Mouse (Mus musculus) T-cell, adult 2 months (primary cell): ENCODE data around the gene Srrm3.

Experiments used
- DNase-seq: peaks from one replicate; pipeline ENCODE4 v3.0.0; 2022; ENCODE audit warnings: low spot score

Gene Srrm3

DNA sequence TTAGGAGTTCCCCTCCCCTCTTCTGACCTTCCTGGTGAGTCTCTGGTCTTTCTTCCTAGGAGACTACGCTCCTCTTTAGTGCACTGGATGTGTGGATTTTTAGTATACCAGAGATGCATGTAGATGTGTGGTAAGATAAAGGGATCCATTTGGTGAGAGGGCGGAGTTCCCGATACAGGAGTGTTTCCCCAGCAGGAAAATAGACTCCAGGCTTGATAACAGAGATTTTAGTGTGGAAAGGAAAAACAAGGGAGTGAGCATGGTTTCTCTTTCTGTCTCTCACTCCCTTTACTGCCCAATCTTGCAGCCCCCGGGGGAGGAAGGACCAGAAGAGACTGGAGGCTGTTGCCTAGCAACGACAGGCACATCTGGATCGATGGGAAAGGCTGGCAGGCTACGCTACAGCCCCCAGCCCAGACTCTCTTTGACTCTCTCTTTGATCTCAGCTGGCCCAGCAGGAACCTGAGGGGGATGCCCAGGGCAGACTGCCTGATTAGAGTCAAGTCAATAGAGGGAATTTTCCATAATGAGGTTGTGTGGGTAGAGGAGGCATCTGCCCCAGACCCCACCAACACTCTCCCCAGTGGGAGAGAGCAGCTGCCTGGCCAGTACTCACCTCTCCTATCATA, 15.7 kb downstream of the Srrm3 start:
- no peak for DNase-seq

GRCm38 (mm10) chr5:135824517-135824916, 17.8 kb downstream of the Srrm3 start:
- no peak for DNase-seq

GRCm38 (mm10) chr5:135826225-135826624, 19.5 kb downstream of the Srrm3 start:
- no peak for DNase-seq

DNA sequence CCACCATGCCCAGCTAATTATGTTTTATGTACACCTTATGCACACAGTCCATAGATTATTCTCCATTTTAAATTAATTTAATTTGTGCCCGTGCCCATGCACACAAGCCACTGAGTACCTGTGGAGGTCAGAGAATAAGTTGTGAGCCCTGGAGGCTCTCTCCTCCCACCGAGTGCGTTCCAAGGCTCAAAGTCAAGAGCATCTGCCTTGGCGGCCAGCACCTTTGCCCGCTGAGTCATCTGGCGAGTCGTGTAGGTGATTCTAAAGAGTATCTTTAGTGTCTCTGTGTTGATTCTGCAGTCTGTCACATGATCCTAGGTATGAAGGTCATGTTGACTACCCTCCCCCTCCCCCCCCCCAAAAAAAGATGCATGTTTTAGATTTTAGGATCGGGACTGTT, 22.7 kb downstream of the Srrm3 start:
- DNase-seq: no peak

DNA sequence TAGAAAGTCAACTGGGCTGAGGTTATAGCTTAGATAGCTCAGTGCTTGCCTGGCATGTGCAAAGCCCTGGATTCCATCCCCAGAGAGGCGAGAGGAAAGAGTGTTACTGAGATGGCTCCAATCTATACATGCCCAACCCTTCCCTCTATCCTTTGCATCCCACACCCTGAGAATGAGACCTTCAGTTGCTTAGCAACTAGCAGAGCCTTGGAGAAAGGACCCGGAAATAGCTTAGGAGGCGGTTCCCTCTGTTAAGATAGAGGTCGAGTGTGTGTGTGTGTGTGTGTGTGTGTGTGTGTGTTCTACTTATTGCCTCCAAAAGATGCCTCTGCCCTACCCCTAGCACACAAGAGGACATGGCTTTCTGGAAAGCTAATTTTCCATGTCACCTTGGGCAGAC, 26.0 kb downstream of the Srrm3 start:
- no peak for DNase-seq

GRCm38 (mm10) chr5:135834769-135835491, 28.2 kb downstream of the Srrm3 start:
- DNase-seq: peak; percentile 49

DNA sequence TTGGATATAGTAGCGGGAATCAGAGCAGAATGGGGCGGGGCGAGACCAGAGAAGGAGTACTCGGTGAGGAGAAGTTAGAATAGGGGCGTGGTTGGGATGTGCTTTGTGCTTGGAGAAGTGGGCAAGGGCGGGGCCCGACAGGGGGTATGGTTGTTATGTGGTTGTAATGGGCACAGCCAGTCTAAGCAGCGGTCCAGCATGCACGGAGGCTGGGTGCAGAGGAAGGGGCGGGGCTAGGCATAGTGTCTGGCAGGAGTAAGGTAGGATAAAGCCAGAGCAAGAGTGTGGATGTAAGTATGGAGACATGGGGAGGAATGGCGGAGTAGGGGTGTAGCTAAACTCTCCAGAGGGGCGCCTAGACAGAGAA, 28.8 kb downstream of the Srrm3 start:
- DNase-seq: no peak

- DNase-seq: no peak
Observed at GRCm38 (mm10) chr5:135835981-135836380, 29.3 kb downstream of the Srrm3 start.

- no peak for DNase-seq
Observed at GRCm38 (mm10) chr5:135841651-135842050, 35.0 kb downstream of the Srrm3 start.

GRCm38 (mm10) chr5:135843418-135843817, 36.7 kb downstream of the Srrm3 start:
- DNase-seq: no peak

- no peak for DNase-seq
Observed at GRCm38 (mm10) chr5:135845676-135846320, 39.1 kb downstream of the Srrm3 start.

GRCm38 (mm10) chr5:135847460-135847859, 40.8 kb downstream of the Srrm3 start:
- no peak for DNase-seq

- DNase-seq: no peak
Observed at GRCm38 (mm10) chr5:135847881-135848280, 41.2 kb downstream of the Srrm3 start.

- DNase-seq: no peak
Observed at GRCm38 (mm10) chr5:135851024-135851423, 44.3 kb downstream of the Srrm3 start.

GRCm38 (mm10) chr5:135851481-135851880, 44.8 kb downstream of the Srrm3 start:
- DNase-seq: no peak

DNA sequence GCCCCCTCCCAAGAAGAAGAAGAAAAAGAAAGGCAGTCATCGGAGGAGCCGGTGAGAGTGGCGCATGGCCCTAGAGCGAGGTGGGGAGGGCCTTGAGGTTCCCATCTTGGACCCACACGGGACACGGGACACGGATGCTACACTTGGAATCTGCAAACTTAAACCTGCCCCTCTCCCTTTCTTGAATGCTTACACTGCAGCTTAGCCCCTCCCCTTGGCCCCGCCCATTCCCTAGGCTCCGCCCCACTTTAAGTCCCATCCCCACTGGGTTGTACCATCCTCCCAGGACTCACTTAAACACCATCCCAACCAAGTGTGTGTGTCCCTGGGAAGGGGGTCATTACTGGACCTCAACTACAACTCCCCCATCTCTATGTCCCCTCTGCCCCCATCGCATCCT, 45.7 kb downstream of the Srrm3 start:
- DNase-seq: no peak

DNA sequence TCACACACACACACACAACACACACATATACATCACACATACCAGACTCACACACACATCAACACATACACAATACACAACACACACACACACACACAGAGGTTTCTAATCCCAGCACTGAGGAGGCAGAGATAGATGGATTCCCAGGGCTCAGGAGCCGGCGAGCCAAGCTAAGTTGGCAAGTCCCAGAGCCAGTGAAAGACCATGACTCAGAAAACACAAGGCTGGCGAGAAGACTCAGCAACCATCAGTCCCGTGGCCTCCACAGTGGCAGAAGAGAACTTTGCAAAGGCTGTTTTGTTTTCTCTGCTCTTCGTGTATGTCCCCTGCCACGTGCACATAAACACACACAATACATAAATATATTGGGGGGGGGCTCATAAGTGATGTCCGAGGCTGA, 47.0 kb downstream of the Srrm3 start:
- no peak for DNase-seq

GRCm38 (mm10) chr5:135855156-135855555, 48.5 kb downstream of the Srrm3 start:
- peak; percentile 46 for DNase-seq

DNA sequence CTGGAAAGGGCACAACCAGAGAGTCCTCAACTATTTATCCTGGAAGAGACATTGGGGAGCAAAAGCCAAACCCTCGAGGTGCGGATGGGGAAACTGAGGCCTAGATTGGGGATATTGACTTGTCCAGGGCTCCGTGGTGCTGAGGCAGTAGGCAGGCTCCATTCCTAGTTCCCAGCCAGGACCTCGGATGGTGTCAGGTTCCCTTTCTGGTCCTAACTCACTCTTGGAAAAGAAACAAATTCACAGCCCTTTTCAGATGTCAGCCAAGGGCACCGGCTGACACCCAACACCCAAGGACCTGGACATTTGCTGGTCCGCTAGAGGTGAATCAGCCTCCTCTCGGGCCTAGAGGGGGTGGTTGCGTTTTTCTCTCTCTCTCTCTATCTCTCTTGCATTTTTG, 60.0 kb downstream of the Srrm3 start:
- DNase-seq: no peak

- DNase-seq: no peak
Observed at GRCm38 (mm10) chr5:135867637-135868593, 61.2 kb downstream of the Srrm3 start.

- DNase-seq: no peak
Observed at GRCm38 (mm10) chr5:135868653-135869052, 62.0 kb downstream of the Srrm3 start.
